Mouse (Mus musculus): ENCODE results near the gene Gm3591.
A peak's percentile ranks its signal among the peaks of the same experiment; 100 is the strongest.
"Not testable (repeated sequence)": the region's sequence is repeated elsewhere in the genome, so short reads cannot be mapped to it uniquely, and the experiment has no call there.

Gene Gm3591

DNA sequence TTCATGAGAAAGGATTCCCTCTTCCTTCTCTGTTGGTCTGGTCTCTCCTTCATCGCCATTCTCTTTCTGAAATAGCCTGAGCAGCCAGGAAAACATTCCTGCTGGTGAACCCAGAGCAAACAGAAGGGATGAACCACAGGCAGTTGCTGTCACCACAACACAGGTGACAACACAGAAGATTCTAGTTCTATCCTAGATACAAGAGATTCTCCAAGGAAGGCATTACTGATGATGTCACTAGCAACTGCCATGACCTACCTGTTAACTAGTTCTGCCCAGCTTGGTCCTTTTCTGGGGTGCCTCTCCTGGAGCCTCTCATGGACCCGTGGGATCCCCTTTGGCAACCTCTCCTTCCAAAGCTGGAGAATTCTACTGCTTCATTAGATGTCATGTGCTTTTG lies at the start of gene Gm3591:
Gene Gm3591 (minus strand): TSS at position 101 of the 400 bp plus-strand sequence.
- DNase-seq, result not testable (repeated sequence)

GRCm38 (mm10) chr14:6444511-6444910 lies 32.2 kb upstream of the Gm3591 start, which contains the start of gene Gm3594:
TSS of gene Gm3594 (minus strand) at chr14:6444611.
- not testable (repeated sequence) for DNase-seq

DNA sequence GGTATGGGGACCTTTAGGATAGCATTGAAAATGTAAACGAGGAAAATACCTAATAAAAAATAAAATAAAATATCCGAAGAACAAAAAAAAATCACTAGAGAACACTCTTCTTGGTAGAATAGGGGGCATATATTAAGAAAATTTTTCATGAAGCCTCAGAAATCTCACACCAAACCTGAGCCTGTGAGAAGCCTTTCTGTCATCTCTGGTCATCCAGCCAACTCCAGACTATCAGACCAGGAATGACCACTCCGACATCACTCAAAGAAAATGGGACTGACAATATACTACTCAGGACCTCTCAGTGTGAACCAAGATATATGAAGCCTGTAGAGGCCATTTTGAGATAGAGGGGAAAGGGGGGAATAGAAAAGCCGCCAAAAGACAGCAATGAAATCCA lies 28.5 kb upstream of the Gm3591 start:
- not testable (repeated sequence) for DNase-seq

DNA sequence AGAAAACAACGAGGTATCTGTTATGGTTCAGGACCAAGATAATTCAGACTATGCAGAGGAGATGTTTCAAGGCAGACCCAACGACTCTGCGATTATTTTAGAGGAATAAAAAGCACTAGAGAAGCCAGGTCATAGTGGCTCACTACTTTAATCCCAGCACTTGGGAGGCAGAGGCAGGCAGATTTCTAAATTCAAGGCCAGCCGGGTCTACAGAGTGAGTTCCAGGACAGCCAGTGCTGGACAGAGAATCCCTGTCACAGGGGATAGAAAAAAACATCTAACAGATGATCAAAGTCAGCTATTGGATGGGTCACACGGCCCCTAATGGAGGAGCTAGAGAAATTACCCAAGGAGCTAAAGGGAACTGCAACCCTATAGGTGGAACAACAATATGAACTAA lies 27.9 kb upstream of the Gm3591 start:
- DNase-seq, result not testable (repeated sequence)

- not testable (repeated sequence) for DNase-seq
Measured at GRCm38 (mm10) chr14:6426766-6427165, 14.5 kb upstream of the Gm3591 start.

GRCm38 (mm10) chr14:6426353-6426752 lies 14.1 kb upstream of the Gm3591 start:
- peak; percentile 0 for DNase-seq

DNA sequence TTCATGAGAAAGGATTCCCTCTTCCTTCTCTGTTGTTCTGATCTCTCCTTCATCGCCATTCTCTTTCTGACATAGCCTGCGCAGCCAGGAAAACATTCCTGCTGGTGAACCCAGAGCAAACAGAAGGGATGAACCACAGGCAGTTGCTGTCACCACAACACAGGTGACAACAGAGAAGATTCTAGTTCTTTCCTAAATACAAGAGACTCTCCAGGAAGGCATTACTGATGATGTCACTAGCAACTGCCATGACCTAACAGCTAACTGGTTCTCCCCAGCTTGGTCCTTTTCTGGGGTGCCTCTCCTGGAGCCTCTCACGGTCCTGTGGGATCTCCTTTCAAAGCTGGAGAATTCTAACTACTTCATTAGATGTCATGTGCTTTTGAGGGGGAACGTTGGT lies 22.1 kb downstream of the Gm3591 start, which contains the start of gene Gm16440:
Gene Gm16440 (minus strand): TSS at position 101 of the 400 bp plus-strand sequence.
- DNase-seq, result not testable (repeated sequence)

All from embryo, embryonic 11 days (tissue).